Mouse (Mus musculus) stomach, embryonic 15.5 days (tissue): ENCODE results near the gene Zfyve27. TPM values are rescaled to one million over a fixed set of nuclear protein-coding genes. Genes with fewer than 3 reads are reported as not detected.

Experiments used
- polyA plus RNA-seq: library from polyadenylated mRNA; unstranded; fragments of >200 nt; fragmentation: Nextera tagmentation; extraction: Ambion mirVana; gene quantifications from 2 replicates; pipeline ENCODE4 v1.2.1, GENCODE M21; 2015

Zfyve27 gene
- polyA plus RNA-seq, 1 experiment from 2014 or later, result 24.6 TPM

Other genes with a start within 250 kb of the Zfyve27 start
- 70.3 and 75.3 TPM in 2 replicates for gene Exosc1, start 230.5 kb upstream of the Zfyve27 start, polyA plus RNA-seq
- 73.4 and 82.2 TPM in 2 replicates for gene Zdhhc16, start 230.5 kb upstream of the Zfyve27 start, polyA plus RNA-seq
- 28.2 and 32.1 TPM in 2 replicates for gene Mms19, start 182.8 kb upstream of the Zfyve27 start, polyA plus RNA-seq
- gene Ubtd1, start 182.2 kb upstream of the Zfyve27 start, polyA plus RNA-seq, result 14.1 and 16.6 TPM in 2 replicates
- 0.32 and 0.40 TPM in 2 replicates for gene Ankrd2, start 128.0 kb upstream of the Zfyve27 start, polyA plus RNA-seq
- gene Hoga1, start 118.3 kb upstream of the Zfyve27 start, polyA plus RNA-seq, result 2.3 and 4.0 TPM in 2 replicates
- not detected in 2 replicates for gene 4933411K16Rik, start 111.7 kb upstream of the Zfyve27 start, polyA plus RNA-seq
- gene Morn4, start 77.6 kb upstream of the Zfyve27 start, polyA plus RNA-seq, result 14.5 and 18.1 TPM in 2 replicates
- gene Pi4k2a, start 73.5 kb upstream of the Zfyve27 start, polyA plus RNA-seq, result 22.0 and 24.0 TPM in 2 replicates
- gene Avpi1, start 34.9 kb upstream of the Zfyve27 start, polyA plus RNA-seq, result 42.5 and 44.7 TPM in 2 replicates
- gene Marveld1, start 16.6 kb upstream of the Zfyve27 start, polyA plus RNA-seq, result 19.3 and 21.0 TPM in 2 replicates
- 9.4 and 16.0 TPM in 2 replicates for gene Sfrp5, start 38.3 kb downstream of the Zfyve27 start, polyA plus RNA-seq
- 1.1 and 1.5 TPM in 2 replicates for gene Golga7b, start 83.6 kb downstream of the Zfyve27 start, polyA plus RNA-seq